Mouse (Mus musculus): ENCODE results near the gene Neurl1b.

- TF ChIP-seq CTCF (IDR thresholded peaks at IDR 0.05; ENCODE audit: low read depth): no peak
- TF ChIP-seq EP300 (optimal IDR thresholded peaks at IDR 0.05): no peak
Observed at GRCm38 (mm10) chr17:26433295-26433694, 18.7 kb downstream of the Neurl1b start.

Data from stomach, postnatal 0 days (tissue).